Mouse (Mus musculus): ENCODE measurements around the gene Nes.

The Nes gene

DNA sequence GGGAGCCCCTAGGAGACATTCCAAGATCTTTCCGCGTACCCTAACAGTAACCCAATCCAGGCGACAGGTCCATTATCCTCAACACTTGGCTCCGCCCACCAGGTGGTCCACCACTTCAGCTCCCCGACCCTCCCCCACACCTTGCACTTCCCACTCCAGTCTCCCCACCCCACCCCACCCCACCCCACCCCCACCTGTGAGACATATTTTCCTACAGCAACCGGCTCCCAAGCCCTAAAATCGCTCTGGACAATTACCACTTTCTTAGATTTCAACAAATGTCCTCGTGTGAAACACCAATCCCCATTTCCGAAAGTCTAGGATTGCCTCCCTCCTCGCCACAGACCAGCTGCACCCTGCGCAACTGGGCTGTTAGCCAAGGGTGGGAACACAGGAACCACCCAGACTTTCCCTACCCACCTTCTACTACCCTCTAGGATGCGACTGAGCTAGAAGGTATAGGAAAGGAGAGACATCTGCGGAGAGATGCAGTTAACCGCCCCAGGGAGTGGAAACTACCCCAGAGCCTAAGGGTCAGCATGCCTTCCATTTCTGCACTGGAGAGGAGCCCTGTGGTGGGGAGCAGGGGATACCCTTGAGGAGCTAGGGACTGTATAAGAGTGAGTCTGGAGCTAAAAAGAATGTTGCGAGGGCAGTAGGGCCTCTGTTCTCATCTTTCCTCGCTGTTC, 21.5 kb upstream of the Nes start:
- no peak for DNase-seq (ENCODE audit: extremely low read depth, low read depth, low spot score)

DNA sequence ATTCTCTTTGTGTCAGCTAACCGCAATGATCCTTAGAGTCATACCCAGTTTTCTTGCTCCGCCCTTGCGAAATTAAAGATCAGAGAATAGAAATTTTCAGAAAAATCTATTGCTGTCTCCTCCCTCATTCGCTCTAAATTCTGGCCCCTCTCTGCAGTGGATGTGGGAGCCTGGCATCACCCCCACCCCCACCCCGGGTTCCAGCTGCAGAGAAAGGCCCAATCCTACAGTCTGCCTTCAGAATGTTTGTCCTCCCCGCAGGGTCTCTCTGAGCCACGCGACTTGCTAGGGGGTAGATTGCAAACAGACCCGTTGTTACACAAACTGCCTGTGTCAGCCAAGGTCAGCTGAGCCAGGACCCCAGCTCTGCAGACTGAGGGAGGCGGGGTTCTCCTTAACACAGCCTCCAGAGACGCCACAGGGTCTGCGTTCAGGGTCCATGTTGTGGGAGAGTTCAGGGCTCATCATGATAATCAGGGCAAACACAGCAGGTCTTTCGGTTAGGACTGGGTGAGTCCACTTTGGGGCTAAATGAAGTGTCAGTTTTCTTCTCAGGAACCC, 20.8 kb upstream of the Nes start:
- no peak for DNase-seq (ENCODE audit: extremely low read depth, low read depth, low spot score)

DNA sequence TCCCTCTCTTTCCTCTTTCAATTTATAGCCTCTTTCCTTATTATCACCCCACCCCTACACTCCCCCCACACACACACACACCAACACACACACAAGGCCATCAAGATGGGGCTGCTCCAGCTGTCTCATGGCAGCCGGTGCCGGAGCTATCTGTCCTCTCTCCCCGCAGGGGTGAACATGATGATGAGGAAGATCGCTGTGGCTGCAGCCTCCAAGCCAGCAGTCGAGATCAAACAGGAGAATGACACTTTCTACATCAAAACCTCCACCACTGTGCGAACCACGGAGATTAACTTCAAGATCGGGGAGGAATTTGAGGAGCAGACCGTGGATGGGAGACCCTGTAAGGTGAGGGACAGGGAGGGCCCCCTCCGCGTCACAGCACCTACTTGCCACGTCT, 18.9 kb upstream of the Nes start:
- no peak for DNase-seq (ENCODE audit: extremely low read depth, low read depth, low spot score)

DNA sequence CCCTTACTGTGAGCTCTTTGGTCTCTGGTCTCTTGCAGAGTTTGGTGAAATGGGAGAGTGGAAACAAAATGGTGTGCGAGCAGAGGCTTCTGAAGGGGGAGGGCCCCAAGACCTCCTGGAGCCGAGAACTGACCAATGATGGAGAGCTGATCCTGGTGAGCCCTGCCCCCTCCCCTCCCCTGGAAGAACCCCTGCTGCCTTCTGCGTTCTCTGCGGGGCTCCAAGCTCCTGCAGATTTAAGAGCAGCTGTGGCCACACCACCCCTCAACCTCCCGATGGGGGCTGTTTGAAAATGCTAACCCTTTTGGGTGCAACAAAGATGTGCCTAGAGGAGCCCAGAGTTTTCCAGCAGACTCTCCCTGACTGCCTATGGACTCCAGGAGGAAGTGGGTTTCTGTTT, 18.4 kb upstream of the Nes start:
- no peak for DNase-seq (ENCODE audit: extremely low read depth, low read depth, low spot score)

- no peak for DNase-seq (ENCODE audit: extremely low read depth, low read depth, low spot score)
Observed at GRCm38 (mm10) chr3:87958056-87958455, 12.8 kb upstream of the Nes start.

DNA sequence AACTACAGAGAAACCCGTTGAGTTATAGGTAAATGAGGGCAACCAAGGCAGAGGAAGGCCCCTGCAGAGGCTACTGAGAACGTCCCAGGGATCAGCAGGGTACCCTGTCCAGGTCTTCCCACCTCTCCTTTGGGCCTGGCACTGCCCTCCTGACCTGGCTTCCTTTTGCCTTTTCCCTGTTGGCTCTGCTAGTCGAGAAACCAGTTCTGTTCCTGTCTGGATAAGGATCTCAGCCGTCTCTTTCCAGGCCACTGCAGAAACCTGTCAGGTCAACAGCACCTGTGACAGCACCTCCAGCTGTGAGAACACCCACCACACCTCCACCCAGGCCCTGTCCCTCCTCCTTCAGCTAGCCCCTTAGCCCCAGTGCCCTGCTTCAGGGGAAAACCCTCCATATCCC, 12.4 kb upstream of the Nes start:
- no peak for DNase-seq (ENCODE audit: extremely low read depth, low read depth, low spot score)

- DNase-seq (ENCODE audit: extremely low read depth, low read depth, low spot score) = no peak
Observed at GRCm38 (mm10) chr3:87958967-87959366, 11.9 kb upstream of the Nes start.

- DNase-seq (ENCODE audit: extremely low read depth, low read depth, low spot score) = no peak
Observed at GRCm38 (mm10) chr3:87959371-87959770, 11.5 kb upstream of the Nes start.

DNA sequence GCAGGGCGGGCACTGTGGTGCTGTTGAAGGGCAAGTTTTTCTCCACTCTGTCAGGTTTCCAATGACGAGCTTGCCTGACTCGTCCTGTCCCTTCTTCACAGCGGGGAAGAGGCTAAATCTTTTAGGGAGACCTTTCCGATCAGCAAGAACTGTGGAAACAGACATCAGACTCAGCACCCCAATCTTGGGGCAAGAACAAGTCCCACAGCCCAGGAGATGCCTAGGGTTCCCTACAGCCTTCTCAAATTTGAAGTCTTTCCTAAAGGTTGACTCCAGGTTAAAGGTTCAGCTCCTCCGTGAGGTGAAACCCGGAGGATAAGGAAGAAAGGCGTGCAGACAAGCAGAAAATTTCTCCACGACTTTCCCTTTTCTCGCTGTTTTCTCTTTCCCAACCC, 10.7 kb upstream of the Nes start:
- no peak for DNase-seq (ENCODE audit: extremely low read depth, low read depth, low spot score)

DNA sequence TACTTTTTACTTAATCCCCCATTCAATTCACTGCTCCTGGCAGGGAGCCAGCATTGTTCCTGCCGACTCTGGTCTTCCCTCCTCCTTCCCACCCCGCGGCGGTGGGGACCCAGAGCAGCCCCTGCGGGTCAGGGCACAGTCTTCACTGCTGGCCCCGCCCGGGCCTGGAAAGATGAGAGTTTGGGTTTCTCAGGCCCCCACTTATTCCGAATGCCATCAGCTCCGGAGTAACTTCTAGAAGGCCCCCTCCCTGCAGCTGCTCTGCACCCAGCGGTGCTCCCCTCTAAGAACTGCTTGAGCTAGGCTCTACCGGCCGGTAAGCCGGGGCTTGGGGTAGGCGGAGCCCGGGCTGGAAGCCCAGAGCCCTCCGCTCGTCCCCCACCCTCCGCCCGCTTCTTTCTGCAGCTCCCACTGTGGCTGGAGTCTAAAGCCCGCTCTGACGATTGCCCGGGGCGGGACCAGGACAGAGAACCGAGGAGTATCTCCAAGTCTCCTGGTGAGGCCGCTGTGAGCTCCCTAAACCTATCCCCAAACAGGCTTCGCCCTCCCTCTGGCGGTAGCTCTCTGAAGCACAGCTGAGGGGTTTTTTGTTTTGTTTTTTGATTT, 10.2 kb upstream of the Nes start:
- DNase-seq (ENCODE audit: extremely low read depth, low read depth, low spot score) = no peak

DNA sequence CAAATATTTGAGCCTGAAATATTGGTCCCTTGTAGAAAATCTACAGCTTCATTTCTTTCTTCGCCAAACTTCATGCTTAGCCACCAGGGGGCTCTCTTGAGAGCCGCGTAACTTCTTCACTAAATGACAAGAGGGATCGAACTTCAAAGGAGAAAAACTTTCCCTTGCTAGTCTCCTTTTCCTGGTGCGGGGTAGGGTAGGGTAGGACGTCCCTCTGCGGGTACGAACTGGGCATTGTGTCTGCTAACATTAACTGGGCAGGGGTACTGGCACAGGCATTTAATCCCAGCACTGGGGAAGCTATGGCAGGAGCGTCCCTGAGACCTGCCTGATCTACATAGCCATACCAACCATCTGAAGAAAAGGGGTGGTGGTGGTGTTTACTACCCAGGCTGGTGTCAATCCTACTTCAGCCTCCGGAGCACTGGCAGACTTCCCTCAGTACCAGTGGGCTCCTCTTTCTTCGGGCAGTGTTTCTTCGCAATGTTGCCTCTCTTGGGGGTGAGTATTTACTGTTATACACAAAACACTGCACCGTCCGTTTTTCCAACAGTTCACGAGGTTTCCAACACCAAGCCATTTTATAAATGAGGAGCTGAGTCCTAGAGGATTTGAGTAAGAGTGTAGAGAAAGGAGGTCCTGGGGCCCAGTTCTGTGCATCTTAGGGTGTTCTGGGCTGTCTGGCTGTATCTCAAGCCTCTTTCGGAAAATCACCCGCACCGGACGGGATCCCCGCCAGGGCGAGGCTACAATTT, 517 bp upstream of the Nes start:
- DNase-seq (ENCODE audit: extremely low read depth, low read depth, low spot score) = no peak

DNA sequence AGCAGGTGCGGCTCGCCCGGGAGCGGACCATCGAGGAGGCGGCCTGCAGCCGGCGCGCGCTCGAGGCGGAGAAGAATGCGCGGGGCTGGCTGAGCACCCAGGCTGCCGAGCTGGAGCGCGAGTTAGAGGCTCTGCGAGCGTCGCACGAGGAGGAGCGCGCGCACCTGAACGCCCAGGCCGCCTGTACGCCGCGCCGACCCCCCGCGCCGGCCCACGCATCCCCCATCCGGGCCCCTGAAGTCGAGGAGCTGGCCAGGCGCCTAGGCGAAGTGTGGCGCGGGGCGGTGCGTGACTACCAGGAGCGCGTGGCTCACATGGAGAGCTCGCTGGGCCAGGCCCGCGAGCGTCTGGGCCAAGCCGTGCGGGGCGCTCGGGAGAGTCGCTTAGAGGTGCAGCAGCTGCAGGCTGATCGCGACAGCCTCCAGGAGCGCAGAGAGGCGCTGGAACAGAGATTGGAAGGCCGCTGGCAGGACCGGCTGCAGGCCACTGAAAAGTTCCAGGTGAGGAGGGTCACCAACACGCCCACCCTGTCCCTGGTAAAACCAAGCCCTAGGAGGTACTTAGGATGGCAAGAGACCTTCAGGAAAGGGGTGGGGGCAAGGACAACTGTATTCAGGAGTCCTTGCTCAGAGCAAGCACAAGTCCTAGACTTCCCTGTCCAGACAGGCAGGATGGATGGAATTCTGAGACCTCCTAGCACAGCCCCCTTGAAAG, 768 bp downstream of the Nes start:
- no peak for DNase-seq (ENCODE audit: extremely low read depth, low read depth, low spot score)

- no peak for DNase-seq (ENCODE audit: extremely low read depth, low read depth, low spot score)
Observed at GRCm38 (mm10) chr3:87972203-87972664, 1.4 kb downstream of the Nes start.

GRCm38 (mm10) chr3:87972776-87973175, 1.9 kb downstream of the Nes start:
- no peak for DNase-seq (ENCODE audit: extremely low read depth, low read depth, low spot score)

DNA sequence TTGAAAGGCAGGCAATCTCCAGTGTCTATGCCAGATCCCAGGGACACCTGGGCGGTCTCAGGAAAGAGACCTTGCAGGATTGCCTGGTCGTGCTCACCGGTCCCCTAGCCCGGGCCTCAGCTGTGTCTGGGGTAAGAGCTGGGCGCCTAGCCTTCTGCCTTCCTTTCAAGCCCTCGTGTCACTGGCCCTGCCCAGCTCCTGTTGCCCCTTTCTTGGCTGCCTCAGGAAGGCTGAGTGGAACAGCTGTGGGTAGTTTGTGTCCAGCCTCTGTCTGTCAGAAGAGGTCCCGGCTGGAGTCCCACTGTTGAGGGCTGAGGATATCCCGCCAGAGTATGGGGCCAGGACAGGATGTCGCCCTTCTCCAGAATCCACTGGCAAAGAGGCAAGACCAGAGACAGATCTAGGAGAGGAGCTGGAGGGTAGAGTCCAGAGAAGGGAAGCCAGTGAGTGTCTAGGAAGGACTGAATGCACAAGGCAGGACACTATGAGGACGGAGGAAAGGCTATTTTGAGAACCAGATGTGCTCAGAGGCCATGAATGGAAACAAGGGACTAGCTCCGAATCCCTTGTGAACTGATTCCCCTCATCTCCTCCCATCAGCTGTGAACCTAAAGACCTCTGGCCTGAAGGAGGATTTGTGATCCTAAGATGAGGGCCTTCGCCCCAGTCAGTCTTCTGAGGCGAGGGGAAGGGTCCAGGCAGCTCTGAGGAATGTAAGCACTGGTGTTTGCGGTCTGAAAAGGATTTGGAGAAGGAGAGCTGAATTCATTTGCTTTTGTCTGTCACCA, 2.9 kb downstream of the Nes start:
- DNase-seq (ENCODE audit: extremely low read depth, low read depth, low spot score) = no peak

DNA sequence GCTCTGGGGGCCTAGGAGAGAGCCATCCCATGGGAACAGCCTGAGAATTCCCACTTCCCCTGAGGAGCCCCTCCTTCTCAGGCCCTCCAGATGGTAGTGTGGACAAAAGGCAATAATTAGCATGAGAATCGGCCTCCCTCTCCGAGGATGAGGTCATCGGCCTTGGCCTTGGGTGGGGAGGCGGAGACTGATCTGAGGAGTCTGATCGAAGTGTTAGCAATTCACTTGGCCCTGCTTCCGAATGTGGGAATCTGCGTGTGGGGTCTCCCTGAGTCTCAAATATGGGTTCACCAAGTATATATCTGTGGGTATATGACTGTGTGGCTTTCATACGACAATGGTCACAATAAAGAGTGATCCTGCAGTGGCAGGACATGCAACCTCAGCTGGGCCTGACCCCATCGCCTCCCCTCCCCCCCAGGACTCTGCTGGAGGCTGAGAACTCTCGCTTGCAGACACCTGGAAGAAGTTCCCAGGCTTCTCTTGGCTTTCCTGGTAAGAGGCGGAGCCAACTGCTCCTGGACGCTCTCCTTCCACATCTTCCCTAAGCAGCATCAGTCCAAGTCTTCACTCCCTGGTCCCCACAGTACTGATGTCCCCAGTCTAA, 3.6 kb downstream of the Nes start:
- no peak for DNase-seq (ENCODE audit: extremely low read depth, low read depth, low spot score)

- DNase-seq (ENCODE audit: extremely low read depth, low read depth, low spot score) = no peak
Observed at GRCm38 (mm10) chr3:87979493-87979892, 8.6 kb downstream of the Nes start.

DNA sequence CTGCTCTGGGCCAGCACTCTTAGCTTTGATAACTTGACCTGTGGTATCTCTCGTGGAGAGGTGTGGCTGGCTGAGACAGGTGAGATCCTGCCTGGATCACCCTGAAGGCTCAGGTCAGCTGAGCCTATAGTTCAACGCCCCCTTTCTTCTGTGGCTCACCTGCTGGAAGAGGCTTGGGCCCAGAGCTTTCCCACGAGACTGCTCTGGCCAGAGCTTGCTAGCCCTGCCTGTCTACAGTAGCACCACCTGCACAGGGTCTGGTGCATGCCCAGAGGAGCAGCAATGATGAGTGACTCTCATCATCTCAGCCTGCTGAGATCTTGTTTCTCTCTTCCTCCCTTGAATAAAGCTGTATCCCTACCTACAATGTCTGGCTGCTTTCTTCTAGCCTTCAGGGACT, 9.2 kb downstream of the Nes start:
- DNase-seq (ENCODE audit: extremely low read depth, low read depth, low spot score) = no peak

DNA sequence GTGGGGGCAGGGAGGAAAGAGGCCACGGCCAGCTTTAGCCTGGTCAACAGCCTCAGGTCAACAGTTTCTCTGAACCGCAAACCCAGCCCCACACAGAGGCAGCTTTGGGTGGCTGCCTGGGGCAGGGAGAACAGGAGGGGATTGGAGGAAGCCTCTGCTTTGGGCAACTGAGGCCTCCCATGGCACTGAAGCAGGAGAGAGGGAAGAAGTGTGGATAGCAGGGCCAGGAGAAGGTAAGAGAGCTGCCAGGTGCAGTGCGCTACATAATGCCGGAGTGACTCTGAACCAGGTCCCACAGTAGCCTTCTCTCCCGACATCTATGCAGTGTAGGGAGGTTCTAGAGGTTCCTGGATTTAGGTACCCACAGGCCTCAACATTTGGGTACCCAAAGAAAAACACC, 9.8 kb downstream of the Nes start:
- DNase-seq (ENCODE audit: extremely low read depth, low read depth, low spot score) = no peak

DNA sequence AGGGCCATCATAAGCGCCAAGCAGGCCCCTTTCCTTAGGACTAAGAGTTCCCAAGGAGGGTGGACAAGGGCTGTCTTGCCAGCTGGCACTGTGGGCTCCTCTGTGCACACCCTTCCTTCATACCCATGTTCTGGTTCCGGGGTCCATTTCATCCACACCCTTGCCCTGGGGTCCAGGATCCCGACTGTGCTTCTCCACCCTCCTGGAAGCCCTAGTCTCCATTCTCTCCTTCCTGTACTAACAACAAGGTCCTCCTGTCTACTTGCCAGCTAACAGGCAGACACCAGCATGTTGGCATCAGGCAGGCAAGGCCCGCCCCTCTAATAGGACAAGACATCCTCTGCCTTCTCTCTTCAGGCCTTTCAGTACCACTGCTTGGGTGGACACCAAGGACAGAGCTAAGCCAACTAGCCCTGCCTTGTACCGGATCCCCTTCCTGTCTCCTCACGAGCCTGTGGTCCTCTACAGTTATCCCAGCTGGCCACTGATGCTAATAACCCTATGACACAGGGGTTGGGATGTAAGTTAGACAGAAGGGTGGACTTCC, 10.4 kb downstream of the Nes start:
- DNase-seq (ENCODE audit: extremely low read depth, low read depth, low spot score) = no peak

Measured in fat pad, adult 2 months (tissue).